Mouse (Mus musculus): ENCODE measurements around the gene Swsap1. TPM values are rescaled to one million over a fixed set of nuclear protein-coding genes. Genes with fewer than 3 reads are reported as not detected.

The Swsap1 gene
- polyA plus RNA-seq, 1 experiment: 8.9 TPM

DNA sequence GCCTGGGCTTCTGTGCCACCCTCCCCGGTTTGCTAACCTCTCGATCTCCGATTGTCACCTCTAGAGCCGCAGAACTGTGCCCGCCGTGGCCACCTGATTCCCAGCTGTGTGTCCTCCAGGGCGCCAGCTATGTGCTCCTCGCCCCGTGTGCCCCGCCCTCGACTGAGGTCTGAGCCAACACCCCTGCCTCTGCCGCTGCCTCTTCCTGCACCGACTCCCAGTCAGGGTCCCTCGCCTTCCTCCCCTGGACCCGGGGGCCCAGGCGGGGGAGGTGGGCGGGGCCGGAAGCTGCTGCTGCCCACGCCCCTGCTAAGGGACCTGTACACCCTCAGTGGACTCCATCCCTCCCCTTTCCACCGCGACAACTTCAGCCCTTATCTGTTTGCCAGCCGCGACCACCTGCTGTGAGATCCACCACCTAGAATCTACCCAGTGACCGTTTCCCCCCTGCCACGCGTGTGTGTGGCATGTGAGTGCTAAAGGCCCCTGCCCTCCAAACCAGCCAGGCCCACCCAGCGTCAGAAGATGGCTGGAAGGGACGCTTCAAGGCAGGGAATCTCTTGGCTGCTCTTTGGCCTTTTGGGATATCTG lies 7.9 kb upstream of the Swsap1 start:
- H3K36me3 ChIP-seq (ENCODE audit: control insufficient read depth, insufficient read depth): no peaks in the 10 kb centered on the region
- no peak overlapping the region for H3K4me2 ChIP-seq (ENCODE audit: low read depth)
- H3ac ChIP-seq (ENCODE audit: control insufficient read depth, insufficient read length): no peak overlapping the region
- no peaks in the 10 kb centered on the region for H3K79me2 ChIP-seq (ENCODE audit: control insufficient read depth, insufficient read depth)
- H3K27me3 ChIP-seq (ENCODE audit: control insufficient read depth, insufficient read depth, insufficient read length): no peaks in the 10 kb centered on the region
- no peak overlapping the region for H3K4me3 ChIP-seq
- TF ChIP-seq REST (IDR thresholded peaks at IDR 0.05; ENCODE audit: insufficient read depth, insufficient read length) (no peak), TCF12 (IDR thresholded peaks at IDR 0.05; ENCODE audit: insufficient read depth, poor library complexity, severe bottlenecking) (no peak), MAX (IDR thresholded peaks at IDR 0.05; ENCODE audit: low read depth) (no peak), TCF3 (IDR thresholded peaks at IDR 0.05; ENCODE audit: insufficient read length, low read depth) (no peak), MYOD1 (IDR thresholded peaks at IDR 0.05; ENCODE audit: control insufficient read depth in 1 of 3, insufficient read length in 2 of 3, low read depth in 2 of 3) (no peak), POLR2AphosphoS2 (IDR thresholded peaks at IDR 0.05; ENCODE audit: insufficient read length, low read depth) (no peak), CEBPB (IDR thresholded peaks at IDR 0.05; ENCODE audit: insufficient read depth, poor library complexity, severe bottlenecking) (no peak), E2F4 (IDR thresholded peaks at IDR 0.05; ENCODE audit: insufficient read depth) (no peak), POLR2A (IDR thresholded peaks at IDR 0.05; ENCODE audit: insufficient read length, low read depth) (no peak), SRF (IDR thresholded peaks at IDR 0.05; ENCODE audit: control insufficient read depth, insufficient read length, low read depth) (no peak), MYOG (IDR thresholded peaks at IDR 0.05; ENCODE audit: control insufficient read depth in 1 of 3, insufficient read depth in 1 of 3, insufficient read length in 2 of 3, low read depth in 2 of 3) (no peak), USF1 (IDR thresholded peaks at IDR 0.05; ENCODE audit: low read depth) (no peak)

DNA sequence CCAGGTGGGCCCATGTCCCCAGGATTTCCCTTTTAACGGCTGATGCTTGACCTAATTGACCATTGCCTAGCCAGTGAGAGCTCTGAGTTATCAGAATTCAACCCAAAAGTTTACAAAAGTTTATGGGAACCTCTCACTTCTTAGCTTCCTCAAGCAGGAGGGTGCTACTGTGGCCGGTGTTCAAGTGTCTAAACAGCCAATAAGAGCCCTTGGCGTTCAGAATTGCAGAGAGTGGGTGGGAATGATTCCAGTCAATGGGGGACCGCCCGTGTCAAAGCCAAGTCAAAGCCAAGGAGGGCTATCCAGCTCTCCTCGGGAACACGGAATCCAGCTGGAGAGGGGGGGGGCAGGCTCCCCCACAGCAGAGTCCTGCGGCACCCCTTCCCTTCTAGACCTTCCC lies 7.4 kb upstream of the Swsap1 start:
- TF ChIP-seq MAX (IDR thresholded peaks at IDR 0.05; ENCODE audit: low read depth) (no peak), POLR2AphosphoS2 (IDR thresholded peaks at IDR 0.05; ENCODE audit: insufficient read length, low read depth) (no peak), CEBPB (IDR thresholded peaks at IDR 0.05; ENCODE audit: insufficient read depth, poor library complexity, severe bottlenecking) (no peak), POLR2A (IDR thresholded peaks at IDR 0.05; ENCODE audit: insufficient read length, low read depth) (no peak), TCF12 (IDR thresholded peaks at IDR 0.05; ENCODE audit: insufficient read depth, poor library complexity, severe bottlenecking) (no peak), TCF3 (IDR thresholded peaks at IDR 0.05; ENCODE audit: insufficient read length, low read depth) (no peak), MYOG (IDR thresholded peaks at IDR 0.05; ENCODE audit: control insufficient read depth in 1 of 3, insufficient read depth in 1 of 3, insufficient read length in 2 of 3, low read depth in 2 of 3) (no peak), REST (IDR thresholded peaks at IDR 0.05; ENCODE audit: insufficient read depth, insufficient read length) (no peak), E2F4 (IDR thresholded peaks at IDR 0.05; ENCODE audit: insufficient read depth) (no peak), MYOD1 (IDR thresholded peaks at IDR 0.05; ENCODE audit: control insufficient read depth in 1 of 3, insufficient read length in 2 of 3, low read depth in 2 of 3) (no peak), SRF (IDR thresholded peaks at IDR 0.05; ENCODE audit: control insufficient read depth, insufficient read length, low read depth) (no peak), USF1 (IDR thresholded peaks at IDR 0.05; ENCODE audit: low read depth) (no peak)
- Histone ChIP-seq H3K4me3 (no peak overlapping the region), H3K4me2 (ENCODE audit: low read depth) (no peak overlapping the region), H3ac (ENCODE audit: control insufficient read depth, insufficient read length) (no peak overlapping the region), H3K27me3 (ENCODE audit: control insufficient read depth, insufficient read depth, insufficient read length) (no peaks in the 10 kb centered on the region), H3K79me2 (ENCODE audit: control insufficient read depth, insufficient read depth) (no peaks in the 10 kb centered on the region), H3K36me3 (ENCODE audit: control insufficient read depth, insufficient read depth) (no peaks in the 10 kb centered on the region)

GRCm38 (mm10) chr9:21948790-21949189 lies 6.8 kb upstream of the Swsap1 start:
- TF ChIP-seq POLR2AphosphoS2 (IDR thresholded peaks at IDR 0.05; ENCODE audit: insufficient read length, low read depth) (peak; percentile 41), TCF12 (IDR thresholded peaks at IDR 0.05; ENCODE audit: insufficient read depth, poor library complexity, severe bottlenecking) (no peak)
- Histone ChIP-seq H3K4me3 (no peak overlapping the region), H3K27me3 (ENCODE audit: control insufficient read depth, insufficient read depth, insufficient read length) (no peaks in the 10 kb centered on the region), H3K4me2 (ENCODE audit: low read depth) (no peak overlapping the region), H3K79me2 (ENCODE audit: control insufficient read depth, insufficient read depth) (no peaks in the 10 kb centered on the region), H3ac (ENCODE audit: control insufficient read depth, insufficient read length) (no peak overlapping the region), H3K36me3 (ENCODE audit: control insufficient read depth, insufficient read depth) (no peaks in the 10 kb centered on the region)

- no peak for TF ChIP-seq E2F4 (IDR thresholded peaks at IDR 0.05; ENCODE audit: insufficient read depth)
- TF ChIP-seq POLR2A (IDR thresholded peaks at IDR 0.05; ENCODE audit: insufficient read length, low read depth): no peak
- no peak for TF ChIP-seq MYOG (IDR thresholded peaks at IDR 0.05; ENCODE audit: control insufficient read depth in 1 of 3, insufficient read depth in 1 of 3, insufficient read length in 2 of 3, low read depth in 2 of 3)
- no peak for TF ChIP-seq SRF (IDR thresholded peaks at IDR 0.05; ENCODE audit: control insufficient read depth, insufficient read length, low read depth)
- TF ChIP-seq REST (IDR thresholded peaks at IDR 0.05; ENCODE audit: insufficient read depth, insufficient read length): peak; percentile 100
- TF ChIP-seq CEBPB (IDR thresholded peaks at IDR 0.05; ENCODE audit: insufficient read depth, poor library complexity, severe bottlenecking): no peak
- peak; percentile 41 for TF ChIP-seq TCF3 (IDR thresholded peaks at IDR 0.05; ENCODE audit: insufficient read length, low read depth)
- TF ChIP-seq TCF12 (IDR thresholded peaks at IDR 0.05; ENCODE audit: insufficient read depth, poor library complexity, severe bottlenecking): no peak
- TF ChIP-seq USF1 (IDR thresholded peaks at IDR 0.05; ENCODE audit: low read depth): no peak
- TF ChIP-seq MAX (IDR thresholded peaks at IDR 0.05; ENCODE audit: low read depth): peak; percentile 83
- TF ChIP-seq MYOD1 (IDR thresholded peaks at IDR 0.05; ENCODE audit: control insufficient read depth in 1 of 3, insufficient read length in 2 of 3, low read depth in 2 of 3): no peak
- no peak for TF ChIP-seq POLR2AphosphoS2 (IDR thresholded peaks at IDR 0.05; ENCODE audit: insufficient read length, low read depth)
- Histone ChIP-seq H3K27me3 (ENCODE audit: control insufficient read depth, insufficient read depth, insufficient read length) (no peaks in the 10 kb centered on the region), H3K79me2 (ENCODE audit: control insufficient read depth, insufficient read depth) (no peaks in the 10 kb centered on the region), H3K4me2 (ENCODE audit: low read depth) (no peak overlapping the region), H3K36me3 (ENCODE audit: control insufficient read depth, insufficient read depth) (no peaks in the 10 kb centered on the region), H3ac (ENCODE audit: control insufficient read depth, insufficient read length) (no peak overlapping the region), H3K4me3 (no peak overlapping the region)
These were observed 5.2 kb upstream of the Swsap1 start for GRCm38 (mm10) chr9:21950322-21950721.

GRCm38 (mm10) chr9:21951977-21952376 lies 3.6 kb upstream of the Swsap1 start:
- Histone ChIP-seq H3K79me2 (ENCODE audit: control insufficient read depth, insufficient read depth) (no peaks in the 10 kb centered on the region), H3K4me2 (ENCODE audit: low read depth) (no peak overlapping the region), H3K36me3 (ENCODE audit: control insufficient read depth, insufficient read depth) (no peaks in the 10 kb centered on the region), H3K27me3 (ENCODE audit: control insufficient read depth, insufficient read depth, insufficient read length) (no peaks in the 10 kb centered on the region), H3ac (ENCODE audit: control insufficient read depth, insufficient read length) (no peak overlapping the region), H3K4me3 (no peak overlapping the region)
- no peak for TF ChIP-seq POLR2AphosphoS2 (IDR thresholded peaks at IDR 0.05; ENCODE audit: insufficient read length, low read depth)
- no peak for TF ChIP-seq POLR2A (IDR thresholded peaks at IDR 0.05; ENCODE audit: insufficient read length, low read depth)

Data from myocyte (in vitro differentiated cells).